Mouse (Mus musculus) inflammation-experienced regulatory T-cells, adult 6 months (primary cell): ENCODE results near the gene Atp5h. TPM values are rescaled to one million over a fixed set of nuclear protein-coding genes. Genes with fewer than 3 reads are reported as not detected.

Experiments
- ATAC-seq: one replicate; pipeline ENCODE4 v1.8.0; 2017
- polyA plus RNA-seq, 3 experiments: library from polyadenylated mRNA; unstranded; fragments of 100-300 nt; shearing (Covaris generic); gene quantifications; one replicate each; pipeline ENCODE4 v1.2.1; 2017

Atp5h gene
- polyA plus RNA-seq, 3 experiments from 2014 or later: 696 to 777 (median 721) TPM

DNA sequence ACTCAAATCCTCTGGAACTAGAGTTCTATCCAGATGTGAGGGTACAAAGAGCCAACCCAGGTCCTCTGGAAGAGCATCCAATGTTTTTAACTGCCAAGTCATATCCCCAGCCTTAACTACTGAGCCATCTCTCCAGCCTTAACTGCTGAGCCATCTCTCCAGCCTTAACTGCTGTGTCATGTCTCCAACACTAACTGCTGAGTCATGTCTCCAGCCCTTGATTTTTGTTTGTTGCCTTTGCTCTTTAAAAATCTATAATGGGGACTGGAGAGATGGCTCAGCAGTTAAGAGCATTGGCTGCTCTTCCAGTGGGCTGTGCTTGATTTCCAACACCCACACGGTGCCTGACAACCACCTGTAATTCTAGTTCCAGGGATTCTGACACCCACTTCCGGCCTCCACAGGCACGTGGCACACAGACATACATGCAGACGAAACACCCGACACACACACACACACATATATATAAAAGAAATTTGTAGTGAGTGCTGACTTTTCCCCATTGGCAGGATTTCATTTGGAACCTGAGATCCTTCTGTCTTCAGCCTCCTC, 17.9 kb upstream of the Atp5h start:
- ATAC-seq: no peak

DNA sequence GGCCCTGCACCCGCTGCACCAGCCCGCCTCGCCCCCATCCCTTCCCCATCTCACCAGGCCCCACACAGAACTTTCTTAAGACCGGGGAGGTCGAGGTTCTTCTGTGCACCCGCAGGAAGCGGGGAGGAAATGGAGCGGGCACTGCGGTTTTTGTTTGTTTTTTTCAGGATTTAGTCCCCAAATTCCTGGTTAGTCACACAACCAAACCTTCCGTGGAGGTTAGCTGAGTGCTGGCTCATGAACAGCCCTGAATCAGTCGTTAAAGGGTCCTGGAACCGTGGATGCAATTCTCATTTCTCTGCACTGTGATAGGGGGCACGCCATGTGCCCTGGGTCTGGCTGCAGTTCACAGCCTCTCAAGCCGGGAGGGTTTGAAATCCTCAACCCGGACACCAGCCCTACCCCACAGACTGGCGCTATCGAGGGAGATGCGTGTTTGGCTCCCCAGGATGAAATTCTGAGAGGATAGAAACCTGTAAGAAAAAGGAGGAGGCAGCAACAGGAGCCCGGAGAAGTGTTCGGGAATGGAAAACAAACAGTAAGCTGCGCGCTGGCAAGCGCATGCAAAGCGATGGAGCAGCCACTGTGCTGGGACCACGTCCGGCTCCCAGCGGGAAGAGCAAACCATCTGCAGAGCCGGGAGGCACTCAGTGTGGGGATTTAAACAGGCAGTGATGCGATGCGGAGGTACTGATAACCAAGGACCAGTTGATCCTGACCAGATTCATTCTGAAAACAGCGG, 16.0 kb upstream of the Atp5h start:
- ATAC-seq: no peak

DNA sequence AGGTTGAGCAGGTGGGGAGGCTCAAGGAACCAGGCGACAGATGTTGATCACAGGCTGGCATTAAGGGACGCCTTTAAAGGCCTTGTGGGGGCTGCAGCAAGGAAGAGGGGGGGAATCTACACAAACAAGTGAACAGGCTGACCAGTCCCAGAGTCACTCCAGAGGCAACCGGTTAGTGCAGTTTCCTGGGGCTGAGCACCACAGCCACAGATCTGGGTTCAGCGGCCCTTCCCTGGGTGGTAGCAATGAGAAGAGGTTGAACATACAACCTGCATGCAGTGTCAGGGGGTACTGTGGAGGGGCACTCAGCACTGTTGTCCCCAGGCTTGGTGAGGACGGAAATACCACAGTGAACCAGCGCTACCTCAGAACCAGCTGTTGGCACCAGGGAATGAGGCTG, 13.6 kb upstream of the Atp5h start:
- ATAC-seq: no peak

DNA sequence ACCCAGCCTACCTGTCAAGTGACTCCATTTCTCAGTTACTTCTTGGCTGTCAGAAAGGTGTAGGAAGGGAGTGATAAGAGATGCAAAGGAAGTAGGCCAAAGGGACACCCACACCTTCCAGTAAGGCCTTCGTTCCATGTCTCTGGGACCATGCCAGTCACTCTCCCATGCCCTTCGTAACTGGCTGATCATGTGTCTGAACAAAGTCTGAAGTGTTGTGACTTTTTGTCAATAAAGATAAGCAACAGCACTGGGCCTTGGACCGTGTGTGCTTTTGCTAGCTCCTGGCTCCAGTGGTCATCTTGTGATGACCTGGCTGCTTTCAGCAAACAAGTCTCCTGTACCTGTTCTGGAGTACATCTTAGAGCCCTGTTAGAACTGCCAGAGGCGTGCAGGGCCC, 13.1 kb upstream of the Atp5h start:
- ATAC-seq: no peak

DNA sequence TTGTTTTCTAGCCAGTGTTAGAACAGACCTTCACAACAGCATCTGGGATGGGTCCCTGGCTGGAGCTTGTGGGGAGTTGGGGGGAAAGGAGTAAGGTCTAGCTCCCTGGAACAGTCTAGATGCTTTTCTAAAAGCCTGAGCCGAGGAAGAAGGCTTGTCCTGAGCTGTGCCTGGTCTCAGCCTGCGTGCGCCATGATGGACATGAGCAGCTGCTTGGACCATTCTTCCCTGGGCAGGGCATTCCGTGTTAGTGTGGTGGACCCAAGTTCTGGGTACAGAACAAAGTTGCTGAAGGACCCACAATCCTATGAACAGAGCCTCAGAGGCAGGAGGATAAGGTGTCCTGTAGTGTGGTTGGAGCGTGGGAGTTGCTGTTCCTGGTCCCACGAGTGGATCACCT, 10.8 kb upstream of the Atp5h start:
- no peak for ATAC-seq

DNA sequence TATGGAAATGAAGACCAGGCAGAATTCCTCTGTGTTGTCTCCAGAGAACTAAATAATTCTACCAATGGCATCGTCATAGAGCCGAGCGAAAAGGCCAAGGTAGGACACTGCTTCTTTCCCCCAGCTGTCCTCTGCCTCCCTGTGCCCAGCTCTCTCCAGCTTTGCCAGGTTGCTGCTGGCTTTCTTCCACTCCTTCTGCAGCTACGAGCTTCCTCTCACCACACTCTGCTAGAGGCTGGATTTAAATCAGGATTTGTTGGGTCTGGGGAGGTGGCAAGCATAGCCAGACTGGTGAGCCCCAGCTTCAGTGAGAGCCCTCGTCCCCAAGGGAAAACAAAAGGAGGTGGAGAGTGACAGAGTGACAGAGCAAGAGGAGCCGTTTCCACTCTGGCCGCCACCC, 9.5 kb upstream of the Atp5h start:
- no peak for ATAC-seq

DNA sequence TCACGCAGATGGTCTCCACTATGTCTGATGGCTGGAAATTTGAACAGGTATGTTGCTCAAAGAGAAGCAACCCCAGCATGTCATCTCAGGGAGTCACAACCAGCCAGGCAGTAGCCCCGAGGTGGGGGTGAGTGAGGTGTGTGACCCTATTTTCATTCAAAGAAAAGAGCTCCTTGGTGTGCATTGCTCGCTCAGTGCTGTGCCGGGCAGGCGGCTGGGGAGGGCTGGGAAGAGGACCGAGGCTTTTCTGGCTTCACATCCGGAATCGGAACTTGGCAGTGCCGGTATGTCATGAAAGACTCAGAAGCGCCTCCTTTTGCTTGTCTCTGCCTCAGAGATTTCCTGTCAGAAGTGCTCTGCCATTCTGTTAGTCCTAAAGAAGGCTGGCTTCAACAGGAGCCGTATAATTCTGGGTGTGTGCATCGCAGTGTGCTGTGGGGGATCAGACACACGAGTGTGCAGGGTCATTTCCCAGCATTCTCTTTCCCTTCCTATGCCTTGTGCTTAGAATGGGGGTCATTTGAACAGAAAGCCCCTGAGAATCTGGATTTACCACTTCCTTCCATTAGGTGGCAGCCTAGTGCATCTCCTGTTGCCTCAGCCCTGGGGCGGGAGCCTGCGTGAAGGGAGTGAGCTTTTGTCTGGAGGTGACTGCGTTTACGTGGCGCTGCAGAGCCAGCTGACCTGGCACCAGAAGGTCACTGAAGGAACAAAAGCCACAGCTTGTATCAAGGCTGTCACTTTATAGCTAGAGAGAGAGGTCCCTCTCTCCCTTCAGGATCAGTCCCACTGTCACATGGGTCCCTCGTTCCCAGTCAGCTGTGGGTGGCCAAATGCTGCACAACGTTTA, 7.9 kb upstream of the Atp5h start:
- peak; percentile 79 for ATAC-seq

DNA sequence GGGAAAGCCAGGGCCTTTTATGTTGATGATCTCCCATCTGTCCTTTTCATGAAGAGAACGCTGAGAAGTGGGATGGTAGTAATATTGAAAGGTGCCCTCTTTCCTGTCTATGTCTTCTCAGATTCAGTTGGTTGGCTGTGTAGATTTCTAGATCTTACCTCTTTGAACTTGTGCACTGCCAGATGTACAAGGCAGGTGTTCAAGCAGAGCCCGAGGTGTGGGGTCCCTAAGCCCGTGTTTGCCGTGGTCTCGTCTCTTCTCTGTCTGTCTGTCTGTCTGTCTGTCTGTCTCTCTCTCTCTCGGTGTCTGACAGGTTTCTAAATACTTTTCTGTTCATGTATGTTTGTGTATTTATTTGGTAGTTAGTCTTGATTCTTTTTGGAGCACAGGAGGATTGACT, 5.9 kb upstream of the Atp5h start:
- ATAC-seq: no peak

DNA sequence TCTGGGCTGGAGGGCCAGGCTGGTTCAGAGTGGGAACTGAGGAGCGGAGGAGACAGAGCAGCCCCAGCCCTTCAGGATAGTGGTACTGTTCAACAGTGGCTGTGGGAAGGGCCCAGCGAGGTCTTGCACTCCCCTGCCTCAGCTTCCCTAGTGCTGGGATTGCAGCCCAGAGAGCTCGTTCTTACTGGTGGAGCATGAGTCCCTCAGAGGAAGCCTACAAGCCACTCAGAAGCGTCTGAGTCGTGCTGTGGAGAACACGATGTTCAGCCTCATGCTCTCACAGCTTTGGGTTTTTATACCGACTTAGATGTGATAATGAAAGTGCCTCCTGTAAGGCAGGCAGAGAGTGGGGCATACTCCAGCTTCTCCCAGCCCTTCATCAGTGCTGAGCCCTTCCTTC, 4.9 kb upstream of the Atp5h start:
- no peak for ATAC-seq

DNA sequence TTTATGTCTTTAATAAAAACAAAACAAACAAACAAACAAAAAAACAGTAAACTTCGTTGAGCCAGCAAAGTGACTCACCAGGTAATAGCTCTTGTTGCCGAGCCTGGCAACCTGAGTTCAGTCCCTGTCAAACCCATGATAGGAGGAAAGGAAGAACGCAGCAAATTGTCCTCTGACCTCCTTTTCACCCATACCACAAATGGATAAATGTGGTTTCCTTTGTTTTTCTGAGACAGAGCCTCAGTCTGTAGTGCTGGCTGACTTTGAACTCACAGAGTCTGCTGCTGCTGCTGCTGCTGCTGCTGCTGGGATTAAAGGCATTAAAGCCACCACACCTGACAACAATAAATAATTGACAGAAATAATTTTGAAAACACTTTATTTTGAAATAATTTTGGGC, 3.3 kb upstream of the Atp5h start:
- no peak for ATAC-seq

DNA sequence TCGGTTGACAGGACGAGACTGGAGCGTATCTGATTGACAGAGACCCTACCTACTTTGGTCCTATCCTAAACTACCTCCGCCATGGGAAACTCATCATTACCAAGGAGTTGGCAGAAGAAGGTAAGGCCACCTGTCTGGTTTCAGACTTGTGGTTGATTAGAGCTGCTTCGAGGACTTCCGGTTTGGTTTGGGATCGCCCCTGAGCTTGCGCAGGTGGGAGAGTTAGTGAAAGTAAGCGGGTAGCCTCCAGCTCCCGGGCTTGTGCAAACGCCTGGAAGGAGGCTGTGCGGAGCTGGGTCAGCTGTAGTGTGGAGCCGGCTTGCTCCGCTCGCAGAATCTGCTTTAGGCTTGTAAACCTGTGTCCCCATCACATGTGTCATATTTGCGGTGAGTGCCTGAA, 2.2 kb upstream of the Atp5h start:
- no peak for ATAC-seq

DNA sequence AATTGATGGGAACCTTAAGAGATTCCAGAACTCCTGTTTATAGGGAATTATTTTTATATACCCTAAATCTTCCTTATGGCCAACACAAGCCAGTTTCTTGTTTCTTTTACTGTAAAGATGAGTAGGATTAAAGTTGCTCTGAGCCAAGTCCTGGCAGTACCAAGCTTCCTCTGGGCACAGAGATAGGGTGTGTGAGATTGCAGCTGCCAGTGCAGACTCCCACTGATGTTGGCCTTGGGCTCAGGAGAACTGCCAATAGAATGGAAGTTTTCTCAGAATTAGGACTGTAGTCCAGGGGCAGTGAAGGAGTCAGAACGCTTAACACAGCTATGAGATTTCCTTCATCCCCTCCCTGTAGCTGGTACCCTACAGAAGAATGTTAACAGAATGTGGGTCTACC, 1.6 kb upstream of the Atp5h start:
- ATAC-seq: no peak

DNA sequence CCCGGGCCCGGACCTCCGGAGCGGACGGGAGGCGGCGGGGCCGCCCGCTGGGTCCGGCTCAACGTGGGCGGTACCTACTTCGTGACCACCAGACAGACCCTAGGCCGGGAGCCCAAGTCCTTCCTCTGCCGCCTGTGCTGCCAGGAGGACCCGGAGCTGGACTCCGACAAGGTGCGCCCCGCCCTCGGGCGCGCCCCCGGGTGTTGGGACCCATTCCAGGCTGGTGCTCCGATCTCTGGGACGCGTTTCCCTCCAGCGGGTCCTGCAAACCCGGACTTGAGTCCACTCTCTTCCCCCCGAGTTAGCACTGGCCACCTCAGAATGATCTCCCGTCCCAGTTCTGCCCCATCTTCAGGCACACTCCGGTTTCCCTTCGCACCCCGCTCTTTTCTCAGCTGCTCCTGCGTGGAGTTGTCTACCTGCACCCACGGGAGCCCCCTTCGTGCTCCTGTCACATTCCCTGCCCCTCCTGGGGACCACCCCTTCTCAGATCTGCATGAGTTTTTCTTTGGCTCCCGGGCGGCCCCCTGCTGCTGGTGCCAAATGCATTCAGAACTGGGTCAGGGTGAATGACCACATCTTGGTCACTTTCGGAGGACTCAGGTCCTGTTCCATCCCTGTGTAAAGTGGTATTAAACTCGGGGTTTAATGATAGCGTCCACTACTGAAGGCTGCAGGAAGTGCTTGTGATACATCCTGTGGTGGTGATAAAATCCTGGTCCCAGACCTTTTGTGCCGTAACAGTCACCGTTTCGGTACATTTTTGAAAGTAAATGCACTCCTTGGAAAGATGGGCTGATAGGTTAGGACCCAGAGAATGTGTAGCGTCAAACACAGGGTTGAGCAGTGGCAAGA, 801 bp upstream of the Atp5h start:
- no peak for ATAC-seq

DNA sequence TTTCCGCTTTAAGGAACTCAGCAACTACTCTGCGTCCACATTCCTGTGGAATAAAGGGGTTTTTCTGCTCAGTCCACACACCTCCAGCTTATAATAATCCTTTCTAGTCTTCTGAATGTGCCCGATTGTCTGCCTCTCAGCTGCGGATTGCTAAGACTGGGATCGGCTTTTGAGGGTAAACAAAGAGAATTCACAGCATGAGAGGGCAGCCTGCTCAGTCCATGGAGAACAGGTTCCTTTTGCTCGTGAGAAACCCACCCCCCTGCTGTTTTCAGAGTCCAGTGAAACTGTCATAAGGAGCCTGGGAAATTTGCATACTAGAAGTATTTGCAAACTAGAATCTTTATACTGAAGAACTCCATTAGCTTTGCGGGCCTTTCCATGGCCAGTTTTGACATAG, 10.2 kb downstream of the Atp5h start:
- ATAC-seq: no peak

DNA sequence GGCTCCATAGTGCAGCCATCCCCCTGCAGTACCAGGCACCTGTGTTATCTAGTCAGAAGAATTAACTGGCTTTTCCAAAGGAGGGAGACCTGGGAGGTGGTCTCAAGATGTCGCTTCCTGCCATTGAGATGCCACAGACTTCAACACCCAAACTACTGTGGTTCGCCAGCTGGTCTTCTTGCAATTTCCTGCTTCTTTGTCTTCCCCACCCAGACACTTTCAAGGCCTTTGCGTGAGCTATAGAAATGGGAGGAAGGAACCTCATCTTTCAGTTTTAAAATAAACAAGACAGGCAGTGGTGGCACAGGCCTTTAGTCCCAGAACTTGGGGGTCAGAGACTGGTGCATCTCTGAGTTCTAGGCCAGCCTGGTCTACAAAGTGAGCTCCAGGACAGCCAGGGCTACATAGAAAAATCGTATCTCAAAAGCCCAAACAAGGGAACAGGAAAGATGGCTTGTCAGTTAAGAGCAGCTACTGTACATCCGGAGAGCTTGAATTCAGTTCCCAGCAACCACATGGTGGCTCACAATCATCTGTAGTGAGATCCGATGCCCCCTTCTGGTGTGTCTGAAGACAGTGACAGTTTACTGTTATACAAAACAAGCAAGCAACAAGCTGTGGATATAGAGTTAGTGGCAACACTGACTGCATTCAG, 11.4 kb downstream of the Atp5h start:
- no peak for ATAC-seq

DNA sequence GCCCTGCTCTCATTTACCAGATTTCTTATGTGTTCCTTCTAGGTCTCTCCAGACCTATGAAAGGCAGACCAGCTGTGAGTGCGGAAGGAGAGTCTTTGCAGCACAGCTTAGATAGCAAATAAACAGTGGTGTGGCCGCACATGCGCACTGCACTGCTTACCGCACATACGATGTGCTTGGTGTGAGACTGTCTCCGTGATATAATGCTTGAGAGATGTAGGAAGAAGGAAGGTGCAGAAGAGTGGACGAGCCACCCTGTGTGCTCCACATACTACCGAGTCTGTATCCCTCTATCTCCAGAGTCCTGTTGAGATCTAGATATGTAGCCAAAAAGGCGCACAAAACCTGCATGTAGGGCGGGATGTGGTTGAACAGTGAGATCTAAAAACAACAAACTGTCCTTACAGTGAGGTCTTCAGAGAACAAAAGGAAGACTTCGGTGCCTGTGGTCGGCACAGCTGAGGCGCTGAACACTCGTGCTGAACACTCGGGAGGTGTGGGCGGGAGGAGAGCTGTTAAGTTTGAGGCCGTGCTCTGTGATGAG, 12.8 kb downstream of the Atp5h start:
- peak; percentile 77 for ATAC-seq

DNA sequence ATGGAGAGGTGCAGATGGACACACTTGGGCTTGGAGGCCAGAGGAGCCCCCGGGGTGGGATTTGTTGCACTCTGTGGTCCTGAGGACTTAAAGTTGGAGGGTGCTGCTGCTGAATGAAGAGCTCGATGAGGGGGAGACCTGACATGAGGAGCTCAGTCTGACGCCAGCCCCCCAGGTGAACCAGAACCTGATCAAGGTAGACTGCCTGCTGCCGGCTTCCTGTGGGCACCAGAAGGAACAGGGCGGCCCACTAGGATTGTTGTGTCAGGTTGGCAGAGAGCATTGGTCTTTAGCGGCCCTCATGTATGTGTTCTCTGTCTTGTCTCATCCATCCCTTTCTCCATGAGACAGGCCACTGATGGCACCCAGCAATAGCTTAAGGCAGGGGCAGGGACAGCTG, 14.0 kb downstream of the Atp5h start:
- no peak for ATAC-seq

DNA sequence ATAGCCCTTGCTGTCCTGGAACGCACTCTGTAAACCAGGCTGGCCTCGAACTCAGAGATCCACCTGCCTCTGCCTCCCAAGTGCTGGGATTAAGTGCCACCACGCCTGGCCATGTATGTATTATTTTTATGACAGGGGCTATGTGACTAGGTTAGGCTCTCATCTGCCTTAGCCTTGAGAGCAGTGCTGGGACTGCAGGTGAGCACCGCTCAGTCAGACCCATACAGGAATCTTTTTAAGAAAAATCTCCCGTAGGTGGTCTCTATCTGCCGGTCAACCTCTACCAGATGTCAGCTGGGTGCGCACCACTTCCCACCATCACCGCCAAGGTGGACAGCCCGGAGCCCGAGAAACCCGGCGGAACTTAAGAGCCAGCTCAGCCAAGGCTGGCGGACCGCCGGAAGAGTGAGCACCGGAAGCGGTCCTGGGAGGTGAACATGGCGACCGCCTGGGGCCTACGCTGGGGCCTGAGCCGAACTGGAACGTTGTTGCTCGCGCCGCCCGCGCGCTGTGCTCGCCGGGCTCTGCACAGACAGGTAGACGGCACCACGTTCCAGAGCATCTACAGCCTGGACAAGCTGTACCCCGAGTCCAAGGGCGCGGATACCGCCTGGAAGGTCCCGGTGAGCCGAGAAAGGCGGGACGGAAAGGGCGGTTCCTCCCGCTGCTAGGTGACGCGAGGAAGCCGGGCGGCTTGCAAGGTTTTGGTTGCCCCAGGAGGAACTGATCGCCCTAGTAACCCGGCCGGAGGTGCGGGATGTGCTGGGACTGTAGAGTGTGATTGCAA, 16.2 kb downstream of the Atp5h start, which contains the start of gene Mrpl58:
Gene Mrpl58, plus strand, starts transcription at position 415 of the 787 bp plus-strand sequence.
- peak; percentile 57 for ATAC-seq

DNA sequence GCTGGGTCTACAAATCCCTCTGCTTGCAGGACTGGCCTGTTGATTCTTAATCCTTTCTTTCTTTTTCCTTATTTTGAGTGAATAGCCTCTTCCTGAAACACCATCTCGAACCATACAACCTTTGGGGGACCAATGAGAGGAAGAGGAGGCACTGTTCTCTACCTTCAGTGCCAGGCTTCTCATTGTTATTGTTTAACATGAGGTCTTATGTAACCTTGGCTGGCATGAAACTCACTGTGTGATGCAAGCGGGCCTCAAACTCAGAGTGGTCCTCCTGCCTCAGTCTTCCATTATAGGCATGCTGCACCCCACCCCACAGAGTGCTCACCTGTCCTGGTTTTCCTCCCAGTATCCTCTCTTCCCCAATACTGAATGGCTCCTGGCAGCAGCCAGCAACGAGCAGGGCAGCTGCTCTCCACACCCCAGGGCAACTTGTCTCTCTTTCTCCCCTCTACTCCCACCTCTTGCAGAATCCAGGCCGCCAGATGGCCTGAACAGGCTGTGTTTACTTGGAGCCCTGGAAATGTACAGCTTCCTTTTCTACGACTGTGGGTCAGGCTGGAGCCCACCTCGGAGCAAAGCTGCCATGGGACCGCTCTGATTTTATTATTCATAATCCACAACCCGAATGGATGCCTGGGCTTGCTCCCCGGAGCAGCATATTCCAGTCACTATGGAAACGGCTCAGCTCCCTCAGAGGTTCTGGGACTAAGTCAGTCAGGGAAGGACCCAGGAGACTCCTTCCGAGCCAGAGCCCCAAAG, 19.0 kb downstream of the Atp5h start:
- ATAC-seq: no peak

DNA sequence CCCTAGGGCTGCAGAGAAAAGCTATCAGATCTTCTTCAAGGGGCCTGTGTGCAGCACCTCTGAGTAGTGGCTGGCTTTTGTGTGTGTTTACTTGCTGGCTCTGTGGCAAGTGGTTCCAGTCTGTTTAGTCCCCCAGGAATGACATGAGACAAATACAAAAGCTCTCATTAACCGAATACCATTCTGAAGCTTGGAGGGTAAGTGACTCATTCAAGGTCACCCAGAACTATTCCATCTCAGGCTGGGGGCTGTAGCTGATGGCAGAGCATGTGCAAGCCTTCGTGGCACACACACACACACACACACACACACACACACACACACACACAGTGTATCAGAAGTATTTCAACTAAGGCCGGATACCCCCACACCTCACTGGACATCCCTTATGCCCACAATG, 19.6 kb downstream of the Atp5h start:
- no peak for ATAC-seq
